ENCODE assay signal across 8 mouse cellular contexts in the genomic region with DNA sequence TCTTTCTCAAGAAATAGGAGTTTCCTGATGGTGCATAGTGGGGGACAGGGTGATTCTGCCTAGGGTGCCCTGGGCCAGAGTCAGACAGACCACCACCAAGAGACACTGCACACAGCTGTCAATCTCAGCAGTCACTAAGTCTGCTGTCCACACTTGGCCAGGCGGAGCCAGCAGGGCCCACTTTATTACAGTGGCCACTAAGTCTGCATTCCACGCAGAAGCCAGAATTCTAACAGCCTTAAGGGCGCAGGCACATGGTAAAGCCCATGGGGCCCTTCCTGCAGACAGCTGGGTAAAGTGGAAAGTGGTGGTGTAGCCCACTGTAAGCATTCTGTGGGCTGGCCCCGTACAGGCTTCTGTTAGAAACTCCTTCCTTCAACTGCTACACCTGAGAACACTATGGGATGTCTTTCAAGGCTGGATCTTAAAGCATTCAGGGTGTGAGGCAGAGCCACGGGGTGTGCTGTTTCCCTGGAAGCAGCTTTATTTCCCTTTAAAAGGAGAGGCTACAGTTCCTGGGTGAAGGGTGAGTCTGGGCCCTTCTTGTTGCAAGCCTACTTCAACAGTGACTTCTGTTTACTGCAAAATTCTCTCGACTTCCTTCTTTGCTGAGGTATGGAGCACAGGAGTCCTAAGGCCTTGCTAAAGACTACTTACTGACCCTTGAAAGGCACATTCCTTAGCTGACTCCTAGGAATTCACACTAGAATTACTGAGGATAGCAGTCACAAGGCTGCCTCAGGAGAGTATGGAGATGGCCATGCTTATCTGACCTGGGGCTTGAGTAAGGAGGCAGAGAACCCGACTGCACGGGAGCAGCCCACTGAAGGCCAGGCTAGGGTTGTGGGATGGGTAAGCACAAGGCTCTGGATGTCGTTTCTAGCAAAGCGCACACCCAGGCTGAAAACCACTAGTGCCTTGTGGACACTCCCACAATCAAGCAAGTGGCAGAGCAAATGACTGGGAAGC. TPM values are rescaled to one million over a fixed set of nuclear protein-coding genes. Genes with fewer than 3 reads are reported as not detected.
A peak's percentile ranks its signal among the peaks of the same experiment; 100 is the strongest.
DNase-seq lines count a peak whose midpoint lies in the region; ATAC-seq and TF ChIP-seq lines count a peak whose summit lies in the region.
"Had no signal": no experiment of that assay in that cellular context is flagged by ENCODE, and none has a peak within 500 bp of the region (broad histone marks: within the 10 kb centered on the region; RNA-seq: fewer than 3 reads in every experiment).

No protein-coding gene starts in this region.

- no peak for TF ChIP-seq POLR2A in liver, adult 2 months (IDR thresholded peaks at IDR 0.05; ENCODE audit: extremely low read depth, insufficient read depth, low read length)

- no peak overlapping the region for H3K4me3 ChIP-seq in liver, adult 2 months (ENCODE audit: insufficient read depth, low read depth, low read length)
- H3K4me3 ChIP-seq in embryonic facial prominence, embryonic 12.5 days: no peak overlapping the region
- no peak overlapping the region for H3K4me3 ChIP-seq in intestine, postnatal 0 days (ENCODE audit: low read depth, low read length)
- H3K4me3 ChIP-seq in neural tube, embryonic 12.5 days: no peak overlapping the region

- H3K36me3 ChIP-seq in liver, adult 2 months (ENCODE audit: control insufficient read depth, insufficient read depth, low read length): no peaks in the 10 kb centered on the region
- H3K36me3 ChIP-seq in embryonic facial prominence, embryonic 12.5 days: no peaks in the 10 kb centered on the region
- H3K36me3 ChIP-seq in intestine, postnatal 0 days (ENCODE audit: control insufficient read depth, insufficient read depth): no peaks in the 10 kb centered on the region
- H3K36me3 ChIP-seq in neural tube, embryonic 12.5 days: no peaks in the 10 kb centered on the region; the same call in 1 of the 2 replicates

- ATAC-seq in embryonic facial prominence, embryonic 12.5 days (ENCODE audit: insufficient number of reproducible peaks, insufficient read depth, low FRiP score, low TSS enrichment): 0 out of 2 replicates have a peak, but pooled peaks have one; percentile 17
- ATAC-seq in intestine, postnatal 0 days: peak; percentile 9; the same call in 1 of the 2 replicates
- no peak for ATAC-seq in neural tube, embryonic 12.5 days (ENCODE audit: low FRiP score, low read depth)

- no peak overlapping the region for H3K4me2 ChIP-seq in embryonic facial prominence, embryonic 12.5 days (replicated peaks)
- H3K4me2 ChIP-seq in intestine, postnatal 0 days (replicated peaks; ENCODE audit: low read depth): no peak overlapping the region
- 0 out of 2 replicates have a peak overlapping the region, but pooled peaks have one; percentile 7 for H3K4me2 ChIP-seq in neural tube, embryonic 12.5 days (replicated peaks)

- no peaks in the 10 kb centered on the region for H3K9me3 ChIP-seq in embryonic facial prominence, embryonic 12.5 days
- no peaks in the 10 kb centered on the region for H3K9me3 ChIP-seq in intestine, postnatal 0 days (ENCODE audit: control insufficient read depth)
- no peaks in the 10 kb centered on the region for H3K9me3 ChIP-seq in neural tube, embryonic 12.5 days

- no peak for TF ChIP-seq CTCF in liver, adult 2 months (IDR thresholded peaks at IDR 0.05; ENCODE audit: low read depth, low read length)
- no peak for TF ChIP-seq CTCF in intestine, postnatal 0 days (IDR thresholded peaks at IDR 0.05; ENCODE audit: low read depth)

- peaks cover 67% of the 10 kb centered on the region for H3K4me1 ChIP-seq in liver, adult 2 months (ENCODE audit: control insufficient read depth, insufficient read depth, low read length)
- peaks cover 39% of the 10 kb centered on the region for H3K4me1 ChIP-seq in embryonic facial prominence, embryonic 12.5 days
- H3K4me1 ChIP-seq in intestine, postnatal 0 days (replicated peaks; ENCODE audit: control insufficient read depth, insufficient read depth, low read length): peaks cover 21% of the 10 kb centered on the region; the same call in 1 of the 2 replicates
- peaks cover 44% of the 10 kb centered on the region for H3K4me1 ChIP-seq in neural tube, embryonic 12.5 days

- 69% methylated on average over 10 of the region's 10 CpGs for WGBS in liver, adult 2 months
- 50% methylated on average over 10 of the region's 10 CpGs for WGBS in embryonic facial prominence, embryonic 12.5 days
- WGBS in intestine, postnatal 0 days: 32% methylated on average over 10 of the region's 10 CpGs
- WGBS in neural tube, embryonic 12.5 days: 46% methylated on average over 10 of the region's 10 CpGs

- peaks cover 59% of the 10 kb centered on the region for H3K79me2 ChIP-seq in liver, adult 2 months (ENCODE audit: control insufficient read depth, insufficient read depth, low read length)

- H3K27ac ChIP-seq in liver, adult 2 months (replicated peaks; ENCODE audit: insufficient read depth, low read depth, low read length): peak overlapping the region; percentile 99
- H3K27ac ChIP-seq in embryonic facial prominence, embryonic 12.5 days: peak overlapping the region; percentile 43
- H3K27ac ChIP-seq in intestine, postnatal 0 days (ENCODE audit: low read depth, low read length): peak overlapping the region; percentile 50
- no peak overlapping the region for H3K27ac ChIP-seq in neural tube, embryonic 12.5 days

- H3K9ac ChIP-seq in liver, adult 2 months (ENCODE audit: low read depth, low read length): peak overlapping the region; percentile 13
- no peak overlapping the region for H3K9ac ChIP-seq in embryonic facial prominence, embryonic 12.5 days
- no peak overlapping the region for H3K9ac ChIP-seq in intestine, postnatal 0 days (ENCODE audit: low read depth, low read length)
- H3K9ac ChIP-seq in neural tube, embryonic 12.5 days: no peak overlapping the region

- no peaks in the 10 kb centered on the region for H3K27me3 ChIP-seq in liver, adult 2 months (ENCODE audit: control insufficient read depth, insufficient read depth, low read length)
- H3K27me3 ChIP-seq in embryonic facial prominence, embryonic 12.5 days: no peaks in the 10 kb centered on the region
- H3K27me3 ChIP-seq in intestine, postnatal 0 days (replicated peaks; ENCODE audit: control insufficient read depth, insufficient read depth, low read length): no peaks in the 10 kb centered on the region
- H3K27me3 ChIP-seq in neural tube, embryonic 12.5 days (replicated peaks): no peaks in the 10 kb centered on the region

- no peak for DNase-seq in liver, adult 2 months (ENCODE audit: extremely low read depth, low read depth, low spot score)
- DNase-seq in liver: no peak
- DNase-seq in embryo, embryonic 11 days: no peak
- no peak for DNase-seq in cerebellum, postnatal 10 days
- DNase-seq: thymus, adult 18-20 months had no signal

RNA-seq across cellular contexts. Expression of a gene that starts 2.6 kb away (rescaled TPM):
- 0.09 TPM in 1 of 2 replicates, not detected in the other for total RNA-seq in liver, adult 2 months (2014; rRNA removed)
- not detected in 2 replicates for polyA plus RNA-seq in liver, adult 2 months (2012; rRNA removed)
- polyA plus RNA-seq in embryonic facial prominence, embryonic 12.5 days (2016; fragmentation: Nextera tagmentation; extraction: Ambion mirVana): not detected in 2 replicates
- not detected in 2 replicates for polyA plus RNA-seq in intestine, postnatal 0 days (2015; fragmentation: Nextera tagmentation; extraction: Ambion mirVana)
- 0.19 TPM in 1 of 2 replicates, not detected in the other for polyA plus RNA-seq in neural tube, embryonic 12.5 days (2016; fragmentation: Nextera tagmentation; extraction: Ambion mirVana)

RNA-seq across cellular contexts. Expression of a gene that starts 24.7 kb away (rescaled TPM):
- 26.2 and 26.4 TPM in 2 replicates for total RNA-seq in liver, adult 2 months (2014; rRNA removed)
- 14.1 and 19.8 TPM in 2 replicates for polyA plus RNA-seq in liver, adult 2 months (2012; rRNA removed)
- 21.3 and 21.4 TPM in 2 replicates for polyA plus RNA-seq in embryonic facial prominence, embryonic 12.5 days (2016; fragmentation: Nextera tagmentation; extraction: Ambion mirVana)
- 19.3 and 24.5 TPM in 2 replicates for polyA plus RNA-seq in intestine, postnatal 0 days (2015; fragmentation: Nextera tagmentation; extraction: Ambion mirVana)
- 34.0 and 34.5 TPM in 2 replicates for polyA plus RNA-seq in neural tube, embryonic 12.5 days (2016; fragmentation: Nextera tagmentation; extraction: Ambion mirVana)
